Mouse (Mus musculus): ENCODE results near the gene Srarp. TPM values are rescaled to one million over a fixed set of nuclear protein-coding genes. Genes with fewer than 3 reads are reported as not detected.

Gene Srarp
- polyA plus RNA-seq, 1 experiment from 2014 or later: not detected

GRCm38 (mm10) chr4:141423691-141424431 is 12.0 kb downstream of the Srarp start:
- no peak overlapping the region for H3K4me3 ChIP-seq (ENCODE audit: low read depth, low read length)
- no peak overlapping the region for H3K27ac ChIP-seq (ENCODE audit: low read length)
- no peak overlapping the region for H3K9ac ChIP-seq (ENCODE audit: low read depth, low read length)
- no peak overlapping the region for H3K4me2 ChIP-seq (ENCODE audit: low read depth, low read length)
- WGBS (ENCODE audit: insufficient replicate concordance): 77% methylated on average over 13 of the region's 13 CpGs
- H3K27me3 ChIP-seq (ENCODE audit: control insufficient read depth, insufficient read depth, low read depth, low read length): peaks cover 6% of the 10 kb centered on the region
- H3K36me3 ChIP-seq (ENCODE audit: control insufficient read depth, insufficient read depth): no peaks in the 10 kb centered on the region
- peaks cover 7% of the 10 kb centered on the region for H3K4me1 ChIP-seq (ENCODE audit: control insufficient read depth, low read depth, low read length)
- H3K9me3 ChIP-seq (replicated peaks; ENCODE audit: control insufficient read depth, low read length): no peaks in the 10 kb centered on the region
- no peak for ATAC-seq (ENCODE audit: low read depth)

- no peak overlapping the region for H3K4me2 ChIP-seq (ENCODE audit: low read depth, low read length)
- no peaks in the 10 kb centered on the region for H3K36me3 ChIP-seq (ENCODE audit: control insufficient read depth, insufficient read depth)
- peaks cover 6% of the 10 kb centered on the region for H3K27me3 ChIP-seq (ENCODE audit: control insufficient read depth, insufficient read depth, low read depth, low read length)
- ATAC-seq (ENCODE audit: low read depth): no peak
- WGBS (ENCODE audit: insufficient replicate concordance): 73% methylated on average over 5 of the region's 5 CpGs
- no peak overlapping the region for H3K9ac ChIP-seq (ENCODE audit: low read depth, low read length)
- H3K9me3 ChIP-seq (replicated peaks; ENCODE audit: control insufficient read depth, low read length): no peaks in the 10 kb centered on the region
- H3K27ac ChIP-seq (ENCODE audit: low read length): no peak overlapping the region
- H3K4me3 ChIP-seq (ENCODE audit: low read depth, low read length): no peak overlapping the region
- peaks cover 7% of the 10 kb centered on the region for H3K4me1 ChIP-seq (ENCODE audit: control insufficient read depth, low read depth, low read length)
Measured at GRCm38 (mm10) chr4:141423288-141423687, 12.6 kb downstream of the Srarp start.

GRCm38 (mm10) chr4:141422841-141423240 is 13.1 kb downstream of the Srarp start:
- Histone ChIP-seq H3K4me3 (ENCODE audit: low read depth, low read length) (no peak overlapping the region), H3K4me2 (ENCODE audit: low read depth, low read length) (no peak overlapping the region), H3K27me3 (ENCODE audit: control insufficient read depth, insufficient read depth, low read depth, low read length) (peaks cover 6% of the 10 kb centered on the region), H3K36me3 (ENCODE audit: control insufficient read depth, insufficient read depth) (no peaks in the 10 kb centered on the region), H3K27ac (ENCODE audit: low read length) (no peak overlapping the region), H3K9ac (ENCODE audit: low read depth, low read length) (no peak overlapping the region), H3K9me3 (replicated peaks; ENCODE audit: control insufficient read depth, low read length) (no peaks in the 10 kb centered on the region), H3K4me1 (ENCODE audit: control insufficient read depth, low read depth, low read length) (peaks cover 7% of the 10 kb centered on the region)
- 58% methylated on average over 5 of the region's 5 CpGs for WGBS (ENCODE audit: insufficient replicate concordance)
- no peak for ATAC-seq (ENCODE audit: low read depth)

- WGBS (ENCODE audit: insufficient replicate concordance): 66% methylated on average over 14 of the region's 14 CpGs
Measured at GRCm38 (mm10) chr4:141421423-141421822, 14.5 kb downstream of the Srarp start.

GRCm38 (mm10) chr4:141420886-141421285 is 15.0 kb downstream of the Srarp start:
- Histone ChIP-seq H3K4me3 (ENCODE audit: low read depth, low read length) (no peak overlapping the region), H3K27me3 (ENCODE audit: control insufficient read depth, insufficient read depth, low read depth, low read length) (peaks cover 6% of the 10 kb centered on the region), H3K27ac (ENCODE audit: low read length) (no peak overlapping the region), H3K4me2 (ENCODE audit: low read depth, low read length) (no peak overlapping the region), H3K9ac (ENCODE audit: low read depth, low read length) (no peak overlapping the region), H3K4me1 (ENCODE audit: control insufficient read depth, low read depth, low read length) (peaks cover 7% of the 10 kb centered on the region), H3K9me3 (replicated peaks; ENCODE audit: control insufficient read depth, low read length) (no peaks in the 10 kb centered on the region), H3K36me3 (ENCODE audit: control insufficient read depth, insufficient read depth) (no peaks in the 10 kb centered on the region)
- ATAC-seq (ENCODE audit: low read depth): no peak; the same call in 1 of the 2 replicates
- WGBS (ENCODE audit: insufficient replicate concordance): 39% methylated on average over 9 of the region's 9 CpGs

More at GRCm38 (mm10) chr4:141421423-141421822, 14.5 kb downstream of the Srarp start:
- Histone ChIP-seq H3K27ac (ENCODE audit: low read length) (no peak overlapping the region), H3K36me3 (ENCODE audit: control insufficient read depth, insufficient read depth) (no peaks in the 10 kb centered on the region), H3K4me3 (ENCODE audit: low read depth, low read length) (no peak overlapping the region), H3K9ac (ENCODE audit: low read depth, low read length) (no peak overlapping the region), H3K4me2 (ENCODE audit: low read depth, low read length) (no peak overlapping the region), H3K4me1 (ENCODE audit: control insufficient read depth, low read depth, low read length) (peaks cover 7% of the 10 kb centered on the region), H3K27me3 (ENCODE audit: control insufficient read depth, insufficient read depth, low read depth, low read length) (peaks cover 6% of the 10 kb centered on the region), H3K9me3 (replicated peaks; ENCODE audit: control insufficient read depth, low read length) (no peaks in the 10 kb centered on the region)
- ATAC-seq (ENCODE audit: low read depth): no peak

- no peak within 1 kb of the TSS for H3K4me3 ChIP-seq (ENCODE audit: low read depth, low read length)
- no peaks in the 10 kb centered on the region for H3K9me3 ChIP-seq (replicated peaks; ENCODE audit: control insufficient read depth, low read length)
- H3K9ac ChIP-seq (ENCODE audit: low read depth, low read length): no peak within 1 kb of the TSS
- H3K4me1 ChIP-seq (ENCODE audit: control insufficient read depth, low read depth, low read length): peaks cover 7% of the 10 kb centered on the region
- H3K27me3 ChIP-seq (ENCODE audit: control insufficient read depth, insufficient read depth, low read depth, low read length): peaks cover 3% of the 10 kb centered on the region
- no peak within 1 kb of the TSS for H3K27ac ChIP-seq (ENCODE audit: low read length)
- no peak within 1 kb of the TSS for H3K4me2 ChIP-seq (ENCODE audit: low read depth, low read length)
- 48% methylated on average over 9 of the region's 9 CpGs for WGBS (ENCODE audit: insufficient replicate concordance)
- no peaks in the 10 kb centered on the region for H3K36me3 ChIP-seq (ENCODE audit: control insufficient read depth, insufficient read depth)
- ATAC-seq (ENCODE audit: low read depth): no peak
Measured at GRCm38 (mm10) chr4:141420192-141420829, 15.6 kb downstream of the Srarp start, which contains the start of gene Hspb7. TSS of gene Hspb7 (plus strand) at chr4:141420779.

GRCm38 (mm10) chr4:141419398-141420191 is 16.3 kb downstream of the Srarp start:
- Histone ChIP-seq H3K36me3 (ENCODE audit: control insufficient read depth, insufficient read depth) (no peaks in the 10 kb centered on the region), H3K4me2 (ENCODE audit: low read depth, low read length) (no peak overlapping the region), H3K27me3 (ENCODE audit: control insufficient read depth, insufficient read depth, low read depth, low read length) (no peaks in the 10 kb centered on the region; the same call in 1 of the 2 replicates), H3K4me3 (ENCODE audit: low read depth, low read length) (no peak overlapping the region), H3K27ac (ENCODE audit: low read length) (no peak overlapping the region), H3K4me1 (ENCODE audit: control insufficient read depth, low read depth, low read length) (peaks cover 7% of the 10 kb centered on the region), H3K9ac (ENCODE audit: low read depth, low read length) (no peak overlapping the region), H3K9me3 (replicated peaks; ENCODE audit: control insufficient read depth, low read length) (no peaks in the 10 kb centered on the region)
- WGBS (ENCODE audit: insufficient replicate concordance): 25% methylated on average over 27 of the region's 27 CpGs
- no peak for ATAC-seq (ENCODE audit: low read depth)

- WGBS (ENCODE audit: insufficient replicate concordance): 39% methylated on average over 7 of the region's 7 CpGs
- ATAC-seq (ENCODE audit: low read depth): no peak
Measured at GRCm38 (mm10) chr4:141415924-141416323, 20.0 kb downstream of the Srarp start, which contains the start of gene Clcnkb. TSS of gene Clcnkb (minus strand) at chr4:141416014.

More at GRCm38 (mm10) chr4:141415924-141416323, 20.0 kb downstream of the Srarp start, which contains the start of gene Clcnkb:
- H3K9ac ChIP-seq (ENCODE audit: low read depth, low read length): no peak within 1 kb of the TSS
- H3K27me3 ChIP-seq (ENCODE audit: control insufficient read depth, insufficient read depth, low read depth, low read length): no peaks in the 10 kb centered on the region
- H3K9me3 ChIP-seq (replicated peaks; ENCODE audit: control insufficient read depth, low read length): no peaks in the 10 kb centered on the region
- no peak within 1 kb of the TSS for H3K27ac ChIP-seq (ENCODE audit: low read length)
- H3K4me2 ChIP-seq (ENCODE audit: low read depth, low read length): no peak within 1 kb of the TSS
- H3K4me1 ChIP-seq (ENCODE audit: control insufficient read depth, low read depth, low read length): peaks cover 3% of the 10 kb centered on the region
- no peaks in the 10 kb centered on the region for H3K36me3 ChIP-seq (ENCODE audit: control insufficient read depth, insufficient read depth)
- no peak within 1 kb of the TSS for H3K4me3 ChIP-seq (ENCODE audit: low read depth, low read length)

Measured in liver, embryonic 16.5 days (tissue).